Mouse (Mus musculus) ES-Bruce4 (cell line): ENCODE data around the gene Zfpm1.

Experiments
- CTCF ChIP-seq: IDR thresholded peaks from one replicate; pipeline ENCODE4 v1.8.1; 2011; ENCODE audit warnings: low read depth, low read length
- EP300 ChIP-seq: IDR thresholded peaks from 2 replicates; pipeline ENCODE4 v1.6.1; 2011; ENCODE audit warnings: low read depth, low read length; ENCODE audit not compliant: insufficient read depth
- POLR2A ChIP-seq: IDR thresholded peaks from one replicate; pipeline ENCODE4 v1.8.1; 2011; ENCODE audit warnings: low read length; ENCODE audit not compliant: insufficient read depth

- TF ChIP-seq CTCF = no peak
- no peak for TF ChIP-seq EP300
- TF ChIP-seq POLR2A = no peak
These were observed 3.8 kb downstream of the Zfpm1 start for GRCm38 (mm10) chr8:122285727-122286126.
